Mouse (Mus musculus) liver, embryonic 13.5 days (tissue): ENCODE results near the gene Rasgrf2. TPM values are rescaled to one million over a fixed set of nuclear protein-coding genes. Genes with fewer than 3 reads are reported as not detected.

Experiments used
- ATAC-seq: fragments of 200-750 bp; cut with Nextera tagmentation; 2 replicates; pipeline ENCODE4 v1.8.0; 2017; ENCODE audit warnings: low read depth, mild to moderate bottlenecking, moderate number of reproducible peaks, moderate library complexity
- DNase-seq: peaks from one replicate; pipeline ENCODE4 v3.0.0; 2022
- H3K27ac ChIP-seq: fragments of 300-500 bp; sonication (generic); 2 replicates; pipeline ENCODE4 v1.5.1; 2015; ENCODE audit warnings: moderate library complexity, mild to moderate bottlenecking, inconsistent platforms
- H3K27me3 ChIP-seq: fragments of 300-500 bp; sonication (generic); 2 replicates; pipeline ENCODE4 v1.6.1; 2015; ENCODE audit warnings: mild to moderate bottlenecking, inconsistent platforms
- H3K36me3 ChIP-seq: fragments of 300-500 bp; sonication (generic); 2 replicates; pipeline ENCODE4 v1.6.1; 2015; ENCODE audit warnings: mild to moderate bottlenecking, inconsistent platforms
- H3K4me1 ChIP-seq: fragments of 300-500 bp; sonication (generic); replicated peaks from 2 replicates; pipeline ENCODE4 v1.6.1; 2015; ENCODE audit warnings: inconsistent platforms
- H3K4me2 ChIP-seq: fragments of 300-500 bp; sonication (generic); 2 replicates; pipeline ENCODE4 v1.6.1; 2015; ENCODE audit warnings: inconsistent platforms, mild to moderate bottlenecking, moderate library complexity
- H3K4me3 ChIP-seq: fragments of 300-500 bp; sonication (generic); replicated peaks from 2 replicates; pipeline ENCODE4 v1.5.1; 2015; ENCODE audit warnings: mild to moderate bottlenecking, inconsistent platforms
- H3K9ac ChIP-seq: fragments of 300-500 bp; sonication (generic); 2 replicates; pipeline ENCODE4 v1.6.1; 2015; ENCODE audit warnings: mild to moderate bottlenecking, inconsistent platforms
- H3K9me3 ChIP-seq: fragments of 300-500 bp; sonication (generic); replicated peaks from 2 replicates; pipeline ENCODE4 v1.6.1; 2016; ENCODE audit warnings: inconsistent platforms
- WGBS: fragments of 180-500 bp; shearing (Covaris S2); methylation state at CpG from one replicate; pipeline ENCODE4 v1.1.7; 2015; ENCODE audit not compliant: insufficient replicate concordance; 5-methylcytosine and 5-hydroxymethylcytosine counted together
- polyA plus RNA-seq: library from polyadenylated mRNA; unstranded; fragments of >200 nt; fragmentation: Nextera tagmentation; extraction: Ambion mirVana; gene quantifications from 2 replicates; pipeline ENCODE4 v1.2.1, GENCODE M21; 2015

Rasgrf2 gene
- polyA plus RNA-seq, 1 experiment from 2014 or later: 0.10 TPM

- ATAC-seq (no peak), DNase-seq (no peak)
- H3K9me3 ChIP-seq: no peaks in the 10 kb centered on the region
- no peaks in the 10 kb centered on the region for H3K27me3 ChIP-seq
- no peaks in the 10 kb centered on the region for H3K4me1 ChIP-seq
- no peak overlapping the region for H3K9ac ChIP-seq
- whole genome bisulfite sequencing: 72% methylated on average over 24 of the region's 24 CpGs
- no peak overlapping the region for H3K27ac ChIP-seq
- no peak overlapping the region for H3K4me3 ChIP-seq
- H3K4me2 ChIP-seq: no peak overlapping the region
- no peaks in the 10 kb centered on the region for H3K36me3 ChIP-seq
These were observed 100.9 kb downstream of the Rasgrf2 start for GRCm38 (mm10) chr13:92030364-92031057.

GRCm38 (mm10) chr13:92029666-92030065, 101.8 kb downstream of the Rasgrf2 start:
- no peak overlapping the region for H3K4me2 ChIP-seq
- ATAC-seq: no peak
- WGBS: 60% methylated on average over 3 of the region's 3 CpGs

GRCm38 (mm10) chr13:92027951-92028350, 103.5 kb downstream of the Rasgrf2 start:
- Histone ChIP-seq H3K27me3 (no peaks in the 10 kb centered on the region), H3K9ac (no peak overlapping the region), H3K9me3 (no peaks in the 10 kb centered on the region), H3K27ac (no peak overlapping the region), H3K36me3 (no peaks in the 10 kb centered on the region), H3K4me2 (no peak overlapping the region), H3K4me3 (no peak overlapping the region), H3K4me1 (no peaks in the 10 kb centered on the region)
- no peak for DNase-seq
- ATAC-seq: no peak
- 70% methylated on average over 5 of the region's 5 CpGs for WGBS

More at GRCm38 (mm10) chr13:92029666-92030065, 101.8 kb downstream of the Rasgrf2 start:
- Histone ChIP-seq H3K9me3 (no peaks in the 10 kb centered on the region), H3K4me1 (no peaks in the 10 kb centered on the region), H3K27me3 (no peaks in the 10 kb centered on the region), H3K9ac (no peak overlapping the region), H3K4me3 (no peak overlapping the region), H3K36me3 (no peaks in the 10 kb centered on the region), H3K27ac (no peak overlapping the region)
- DNase-seq: no peak

- ATAC-seq (no peak), DNase-seq (no peak)
- no peak overlapping the region for H3K9ac ChIP-seq
- H3K4me1 ChIP-seq: no peaks in the 10 kb centered on the region
- H3K4me2 ChIP-seq: no peak overlapping the region
- no peak overlapping the region for H3K27ac ChIP-seq
- no peaks in the 10 kb centered on the region for H3K27me3 ChIP-seq
- H3K36me3 ChIP-seq: no peaks in the 10 kb centered on the region
- WGBS: 55% methylated on average over 2 of the region's 2 CpGs
- no peaks in the 10 kb centered on the region for H3K9me3 ChIP-seq
- H3K4me3 ChIP-seq: no peak overlapping the region
These were observed 104.8 kb downstream of the Rasgrf2 start for GRCm38 (mm10) chr13:92026651-92027050.

- WGBS: 74% methylated on average over 3 of the region's 3 CpGs
- Histone ChIP-seq H3K36me3 (no peaks in the 10 kb centered on the region), H3K27me3 (no peaks in the 10 kb centered on the region), H3K9me3 (no peaks in the 10 kb centered on the region), H3K4me1 (no peaks in the 10 kb centered on the region), H3K27ac (no peak overlapping the region), H3K4me3 (no peak overlapping the region), H3K9ac (no peak overlapping the region), H3K4me2 (no peak overlapping the region)
- DNase-seq (no peak), ATAC-seq (no peak)
These were observed 106.3 kb downstream of the Rasgrf2 start for GRCm38 (mm10) chr13:92025124-92025523.

- Histone ChIP-seq H3K4me2 (no peak overlapping the region), H3K9me3 (no peaks in the 10 kb centered on the region), H3K9ac (no peak overlapping the region), H3K4me3 (no peak overlapping the region), H3K27ac (no peak overlapping the region), H3K27me3 (no peaks in the 10 kb centered on the region), H3K4me1 (no peaks in the 10 kb centered on the region), H3K36me3 (no peaks in the 10 kb centered on the region)
- WGBS: 75% methylated on average over 10 of the region's 10 CpGs
- no peak for ATAC-seq
- DNase-seq: no peak
These were observed 109.3 kb downstream of the Rasgrf2 start for GRCm38 (mm10) chr13:92022202-92022601.

GRCm38 (mm10) chr13:91996929-91997328, 134.5 kb downstream of the Rasgrf2 start:
- Histone ChIP-seq H3K4me1 (no peaks in the 10 kb centered on the region), H3K4me2 (no peak overlapping the region), H3K9me3 (no peaks in the 10 kb centered on the region), H3K27ac (no peak overlapping the region), H3K4me3 (no peak overlapping the region), H3K27me3 (no peaks in the 10 kb centered on the region), H3K9ac (no peak overlapping the region), H3K36me3 (no peaks in the 10 kb centered on the region)
- DNase-seq (no peak), ATAC-seq (no peak)
- WGBS: 70% methylated on average over 3 of the region's 3 CpGs

GRCm38 (mm10) chr13:91991412-91991811, 140.0 kb downstream of the Rasgrf2 start:
- Histone ChIP-seq H3K27me3 (no peaks in the 10 kb centered on the region), H3K27ac (no peak overlapping the region), H3K4me1 (no peaks in the 10 kb centered on the region), H3K36me3 (no peaks in the 10 kb centered on the region), H3K9me3 (no peaks in the 10 kb centered on the region), H3K9ac (no peak overlapping the region), H3K4me3 (no peak overlapping the region), H3K4me2 (no peak overlapping the region)
- WGBS: 44% methylated on average over 2 of the region's 2 CpGs
- DNase-seq (no peak), ATAC-seq (no peak)

- DNase-seq (no peak), ATAC-seq (no peak)
- H3K9me3 ChIP-seq: no peaks in the 10 kb centered on the region
- no peak overlapping the region for H3K4me3 ChIP-seq
- H3K27me3 ChIP-seq: no peaks in the 10 kb centered on the region
- H3K4me2 ChIP-seq: no peak overlapping the region
- no peaks in the 10 kb centered on the region for H3K4me1 ChIP-seq
- no peaks in the 10 kb centered on the region for H3K36me3 ChIP-seq
- WGBS: 32% methylated on average over 6 of the region's 6 CpGs
- H3K27ac ChIP-seq: no peak overlapping the region
- H3K9ac ChIP-seq: no peak overlapping the region
These were observed 140.7 kb downstream of the Rasgrf2 start for GRCm38 (mm10) chr13:91990709-91991284.

GRCm38 (mm10) chr13:91988378-91988777, 143.1 kb downstream of the Rasgrf2 start:
- ATAC-seq: no peak
- WGBS: 75% methylated on average over 7 of the region's 7 CpGs

GRCm38 (mm10) chr13:91986958-91987357, 144.5 kb downstream of the Rasgrf2 start:
- no peak for DNase-seq
- Histone ChIP-seq H3K4me2 (no peak overlapping the region), H3K36me3 (no peaks in the 10 kb centered on the region), H3K4me1 (no peaks in the 10 kb centered on the region), H3K9me3 (no peaks in the 10 kb centered on the region), H3K4me3 (no peak overlapping the region), H3K9ac (no peak overlapping the region), H3K27me3 (no peaks in the 10 kb centered on the region), H3K27ac (no peak overlapping the region)
- WGBS: 64% methylated on average over 6 of the region's 6 CpGs
- no peak for ATAC-seq

More at GRCm38 (mm10) chr13:91988378-91988777, 143.1 kb downstream of the Rasgrf2 start:
- H3K4me2 ChIP-seq: no peak overlapping the region
- H3K9me3 ChIP-seq: no peaks in the 10 kb centered on the region
- H3K27ac ChIP-seq: no peak overlapping the region
- no peaks in the 10 kb centered on the region for H3K4me1 ChIP-seq
- no peak overlapping the region for H3K9ac ChIP-seq
- H3K4me3 ChIP-seq: no peak overlapping the region
- H3K36me3 ChIP-seq: no peaks in the 10 kb centered on the region
- no peak for DNase-seq
- no peaks in the 10 kb centered on the region for H3K27me3 ChIP-seq
